Mouse (Mus musculus): ENCODE results near the gene Mpdz.

Mpdz gene

GRCm38 (mm10) chr4:81389263-81389662 lies 53.4 kb downstream of the Mpdz start:
- DNase-seq: no peak

- DNase-seq: no peak
These were observed 55.0 kb downstream of the Mpdz start for GRCm38 (mm10) chr4:81387644-81388043.

DNA sequence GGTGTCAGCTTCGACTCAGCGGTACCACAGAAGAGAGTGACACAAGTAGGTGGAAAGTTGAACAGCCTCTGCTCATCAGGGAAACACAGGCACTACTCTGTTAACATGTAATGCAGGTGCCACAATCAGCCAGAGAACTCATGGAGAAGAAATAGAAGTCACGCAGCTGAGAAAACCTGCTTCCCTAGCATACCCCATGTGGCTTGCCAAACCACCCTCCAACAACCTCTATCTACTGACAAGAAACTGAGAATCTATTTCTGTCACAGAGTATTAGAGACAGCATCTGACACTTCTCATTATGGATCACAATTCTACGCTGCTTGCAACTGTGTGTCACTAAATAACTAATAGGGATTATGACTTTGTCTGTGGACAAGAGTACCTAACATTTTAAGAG lies 70.3 kb downstream of the Mpdz start:
- DNase-seq: no peak

GRCm38 (mm10) chr4:81351368-81351767 lies 91.2 kb downstream of the Mpdz start:
- DNase-seq: no peak

GRCm38 (mm10) chr4:81348646-81349045 lies 94.0 kb downstream of the Mpdz start:
- no peak for DNase-seq

DNA sequence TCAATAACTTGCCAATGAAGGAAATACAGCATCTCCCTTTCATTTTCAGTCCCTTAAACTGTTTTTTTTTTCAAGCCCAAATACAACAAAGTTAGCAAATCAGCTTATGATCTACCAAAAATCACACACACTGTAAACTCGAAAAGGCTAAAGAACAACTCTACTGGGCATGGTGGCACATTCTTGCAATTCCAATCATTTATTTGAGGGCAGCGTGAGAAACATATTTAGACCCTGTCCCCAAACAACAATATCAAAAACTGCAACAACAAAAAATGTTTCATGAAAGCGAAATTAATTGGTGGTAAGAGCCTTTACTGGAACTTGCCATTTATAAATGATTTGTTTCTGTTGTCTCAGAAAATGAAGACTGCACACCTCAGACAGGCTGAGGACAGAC lies 97.5 kb downstream of the Mpdz start:
- DNase-seq: no peak

DNA sequence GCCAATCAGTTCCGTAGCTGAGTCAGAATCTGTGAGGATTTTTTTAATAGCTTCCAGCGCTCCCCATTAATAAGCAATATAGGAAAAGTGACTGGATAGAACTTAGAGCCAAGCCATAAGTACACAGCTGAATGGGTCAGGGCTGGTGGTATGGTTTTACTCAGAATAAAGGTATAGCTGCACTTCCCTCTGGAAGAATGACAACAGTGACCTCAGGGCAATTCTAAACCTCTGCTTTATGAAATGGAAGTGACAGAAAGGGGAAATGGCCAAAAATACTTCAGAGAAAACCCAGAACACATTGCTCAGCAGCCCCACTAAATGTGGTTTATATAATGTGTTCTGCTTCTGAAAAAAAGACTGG lies 109.0 kb downstream of the Mpdz start:
- no peak for DNase-seq

GRCm38 (mm10) chr4:81332901-81333627 lies 109.6 kb downstream of the Mpdz start:
- DNase-seq: no peak

- no peak for DNase-seq
These were observed 110.2 kb downstream of the Mpdz start for GRCm38 (mm10) chr4:81332439-81332841.

DNA sequence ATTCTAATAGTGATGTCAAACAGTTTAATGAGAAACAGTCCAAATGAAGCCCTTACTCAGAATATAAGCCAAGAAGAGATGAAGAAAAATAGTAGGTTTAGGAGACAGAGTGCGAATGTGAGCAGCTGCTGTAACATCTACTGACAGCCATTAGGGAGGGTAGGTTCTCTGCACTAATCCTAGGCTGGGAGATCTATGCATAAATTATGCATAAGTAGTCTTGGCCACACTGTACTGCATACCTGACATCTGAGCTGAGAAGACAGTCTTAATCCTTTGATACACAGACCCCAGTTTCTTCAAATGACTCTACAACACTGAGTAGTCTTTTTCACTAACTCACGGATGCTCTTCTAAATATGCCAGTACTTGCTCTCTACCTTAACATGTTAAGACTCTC lies 114.9 kb downstream of the Mpdz start:
- no peak for DNase-seq

GRCm38 (mm10) chr4:81323853-81324252 lies 118.8 kb downstream of the Mpdz start:
- DNase-seq: no peak

DNA sequence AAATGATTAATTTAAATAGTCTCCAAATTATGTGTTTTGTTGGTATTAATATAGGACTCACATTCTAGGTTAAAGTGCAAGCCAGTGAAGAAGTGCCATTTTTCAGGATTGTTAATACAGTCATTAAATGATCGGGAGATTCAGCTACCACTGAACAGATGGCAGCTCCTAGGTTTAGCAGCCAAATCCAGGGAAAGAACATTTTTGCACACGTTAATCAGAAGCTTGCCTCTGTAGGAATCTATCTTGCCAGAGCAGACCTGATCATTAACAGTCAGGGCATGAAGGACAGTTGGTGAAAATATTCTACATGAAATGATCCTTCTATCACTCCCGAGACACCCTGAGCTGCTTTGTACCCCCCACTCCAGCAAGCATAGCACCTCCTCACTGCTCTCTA lies 120.4 kb downstream of the Mpdz start:
- peak; percentile 72 for DNase-seq

DNA sequence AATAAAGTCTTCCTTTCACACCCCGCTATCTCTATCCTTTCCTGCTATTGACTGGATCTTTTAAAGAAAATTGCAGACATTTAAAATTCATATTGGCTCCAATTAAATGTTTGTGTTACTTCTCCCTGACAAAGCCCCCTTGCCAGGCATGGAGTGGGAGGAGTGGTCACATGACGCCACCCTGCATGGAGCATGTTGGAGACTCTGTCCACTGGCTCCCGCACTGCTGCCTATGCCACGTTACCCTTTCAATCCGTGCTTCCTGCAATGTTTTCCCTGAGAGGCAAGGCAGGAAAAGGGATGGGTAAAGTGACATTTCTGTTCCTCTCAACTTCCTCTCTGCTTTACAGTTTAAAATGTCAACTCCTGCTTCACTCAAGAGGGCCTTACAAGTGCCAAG lies 128.0 kb downstream of the Mpdz start:
- DNase-seq: no peak

DNA sequence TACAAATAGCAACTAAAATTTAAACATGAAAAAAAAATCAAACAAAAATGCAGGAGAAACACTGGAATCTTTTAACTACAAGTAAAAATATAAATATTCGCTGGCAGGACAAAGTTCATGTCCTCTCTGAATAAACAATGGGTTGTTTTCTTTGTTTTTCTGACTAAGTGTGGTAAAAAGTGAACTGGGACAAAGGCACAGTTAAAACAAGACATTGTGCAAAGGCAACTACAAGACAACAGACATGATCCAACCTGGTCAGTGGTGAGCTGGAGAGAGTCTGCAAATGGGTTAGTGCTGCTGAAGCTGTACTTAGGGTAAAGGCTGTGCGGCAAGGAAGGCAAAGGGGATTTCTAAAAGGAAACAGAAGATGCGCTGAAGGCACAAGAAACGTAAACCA lies 129.4 kb downstream of the Mpdz start:
- DNase-seq: no peak

GRCm38 (mm10) chr4:81310168-81310474 lies 132.5 kb downstream of the Mpdz start:
- DNase-seq: no peak

- DNase-seq: no peak
These were observed 133.0 kb downstream of the Mpdz start for GRCm38 (mm10) chr4:81309473-81310167.

DNA sequence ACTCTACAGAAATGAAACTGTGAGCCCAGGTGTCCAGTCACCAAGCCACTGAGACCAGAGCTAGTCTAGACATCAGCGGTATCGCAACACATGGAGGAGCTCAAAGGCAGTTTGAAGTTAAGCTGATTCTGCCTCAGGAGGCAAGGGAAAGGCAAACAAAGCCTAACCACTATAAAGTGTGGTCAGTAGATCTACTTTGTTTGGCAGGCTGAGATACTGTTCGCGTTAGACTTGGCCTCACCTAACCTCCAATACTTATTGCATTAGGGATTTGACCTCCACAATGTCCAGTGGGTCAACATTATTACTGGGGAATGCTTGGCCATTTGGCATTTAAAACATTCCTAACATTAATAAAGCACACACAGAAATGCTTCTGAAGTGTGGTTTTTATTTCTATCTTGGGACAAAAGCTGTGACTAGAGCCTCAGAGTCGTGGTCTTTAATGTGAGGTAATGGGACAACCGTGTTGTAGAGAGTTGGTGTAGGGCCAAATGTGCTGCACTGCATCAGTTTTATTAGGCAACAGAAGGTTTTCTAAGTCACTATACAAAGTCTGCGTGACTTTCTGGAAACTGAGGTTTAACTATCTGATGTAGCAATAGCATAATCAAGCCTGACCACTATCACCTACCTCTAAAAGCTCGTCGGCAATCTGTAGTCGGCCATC lies 134.9 kb downstream of the Mpdz start:
- no peak for DNase-seq

- no peak for DNase-seq
These were observed 140.6 kb downstream of the Mpdz start for GRCm38 (mm10) chr4:81302056-81302455.

DNA sequence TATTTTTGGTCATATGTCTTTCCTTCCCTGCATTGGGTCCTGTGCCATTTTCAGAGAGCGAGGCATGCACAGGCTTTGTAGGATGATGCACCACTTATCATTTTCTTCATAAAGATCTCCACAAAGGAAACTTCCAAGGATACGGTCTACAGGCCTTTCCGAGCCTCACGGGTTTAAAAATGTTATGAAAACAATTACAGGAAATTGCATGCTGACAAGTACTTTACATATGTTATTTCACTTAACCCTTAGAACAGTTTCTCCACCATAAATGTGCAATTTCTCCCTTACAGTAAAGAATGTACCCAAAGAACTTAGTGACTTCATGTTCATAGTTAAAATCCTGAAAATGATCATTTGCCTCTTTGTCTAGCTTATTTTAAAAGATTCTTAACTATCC lies 144.2 kb downstream of the Mpdz start:
- no peak for DNase-seq

GRCm38 (mm10) chr4:81293309-81293708 lies 149.3 kb downstream of the Mpdz start:
- no peak for DNase-seq

GRCm38 (mm10) chr4:81285564-81285963 lies 157.1 kb downstream of the Mpdz start:
- DNase-seq: no peak

GRCm38 (mm10) chr4:81283611-81284010 lies 159.0 kb downstream of the Mpdz start:
- DNase-seq: peak; percentile 4

- no peak for DNase-seq
These were observed 159.5 kb downstream of the Mpdz start for GRCm38 (mm10) chr4:81283081-81283480.

GRCm38 (mm10) chr4:81280098-81280497 lies 162.5 kb downstream of the Mpdz start:
- DNase-seq: no peak

Measured in cerebellum, adult 9-11 months (tissue).